Mouse (Mus musculus): ENCODE data around the gene Trim63.
"Not testable (repeated sequence)": the region's sequence is repeated elsewhere in the genome, so short reads cannot be mapped to it uniquely, and the experiment has no call there.

Gene Trim63

DNA sequence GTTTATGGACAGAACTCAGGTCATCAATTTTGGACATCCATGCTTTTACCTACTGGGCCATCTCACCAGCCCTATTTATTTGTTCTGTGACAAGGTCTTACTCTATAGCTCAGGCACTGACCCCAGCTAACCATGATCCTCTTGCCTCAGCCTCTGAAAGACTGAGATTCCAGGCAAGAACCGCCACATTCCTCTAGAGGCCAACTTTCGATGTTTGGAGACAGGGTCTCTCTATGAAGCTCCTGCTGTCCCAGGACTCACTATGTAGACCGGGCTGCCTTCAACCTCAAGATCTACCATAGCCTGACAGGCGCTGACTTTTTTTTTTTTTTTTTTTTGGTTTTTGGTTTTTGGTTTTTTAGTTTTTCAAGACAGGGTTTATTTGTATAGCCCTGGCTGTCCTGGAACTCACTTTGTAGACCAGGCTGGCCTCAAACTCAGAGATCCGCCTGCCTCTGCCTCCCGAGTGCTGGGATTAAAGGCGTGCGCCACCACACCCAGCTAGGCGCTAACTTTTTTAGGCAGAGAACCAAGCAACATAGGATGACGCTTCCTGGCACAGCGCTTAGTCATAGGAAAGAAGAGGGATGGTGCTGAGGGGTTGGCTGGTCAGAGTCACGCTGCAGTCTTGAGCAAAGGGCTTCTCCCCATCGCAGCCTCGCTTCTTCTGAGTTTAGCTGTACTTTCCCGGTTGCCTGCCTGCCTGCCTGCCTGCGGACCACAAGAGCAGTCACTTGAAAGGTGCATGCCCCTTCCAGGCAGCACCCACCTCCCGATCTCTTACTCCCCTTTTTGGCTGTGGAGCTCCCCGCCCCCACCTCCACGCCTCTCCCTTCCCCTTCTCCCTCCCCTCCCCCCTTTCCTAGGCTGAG, 16.1 kb upstream of the Trim63 start:
- no peak for DNase-seq (ENCODE audit: low spot score in 2 of 2)

DNA sequence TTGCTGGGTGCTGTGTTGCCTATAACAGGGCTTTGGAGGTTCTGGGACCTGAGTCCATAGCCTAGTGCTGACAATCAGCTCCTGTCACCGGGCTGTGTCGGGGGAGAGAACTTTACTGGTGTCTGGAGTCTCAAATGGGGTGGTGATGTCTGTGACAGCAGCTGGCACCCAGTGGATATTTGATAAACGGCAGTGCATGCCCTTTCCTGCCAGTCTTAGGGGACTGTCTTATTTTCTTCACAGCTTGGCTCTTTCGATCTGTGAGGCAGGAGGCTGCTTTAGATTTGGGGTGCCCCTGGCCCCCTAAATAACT, 15.5 kb upstream of the Trim63 start:
- DNase-seq (ENCODE audit: low spot score in 2 of 2): no peak

- DNase-seq (ENCODE audit: low spot score in 2 of 2): no peak
Observed at GRCm38 (mm10) chr4:134300316-134300715, 14.6 kb upstream of the Trim63 start.

GRCm38 (mm10) chr4:134302084-134302483, 12.8 kb upstream of the Trim63 start:
- no peak for DNase-seq (ENCODE audit: low spot score in 2 of 2)

DNA sequence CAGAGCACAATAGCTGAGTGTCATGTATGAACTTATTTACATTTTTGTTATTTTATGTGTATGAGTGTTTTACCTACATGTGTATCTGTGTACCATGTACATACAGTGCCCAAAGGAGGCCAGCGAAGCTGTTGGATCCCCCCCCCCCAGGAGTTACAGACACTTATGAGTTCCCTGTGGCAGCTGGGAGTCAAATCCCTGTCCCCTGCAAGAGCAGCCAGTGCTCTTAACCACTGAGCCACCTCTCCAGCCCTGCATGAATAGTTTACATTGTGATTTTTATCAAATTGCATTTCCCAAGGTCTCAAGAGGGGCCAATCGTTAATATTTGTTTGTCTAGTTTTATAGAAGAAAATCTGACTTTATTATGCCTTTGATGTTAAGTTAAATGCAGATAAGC, 8.0 kb upstream of the Trim63 start:
- DNase-seq (ENCODE audit: low spot score in 2 of 2): no peak

DNA sequence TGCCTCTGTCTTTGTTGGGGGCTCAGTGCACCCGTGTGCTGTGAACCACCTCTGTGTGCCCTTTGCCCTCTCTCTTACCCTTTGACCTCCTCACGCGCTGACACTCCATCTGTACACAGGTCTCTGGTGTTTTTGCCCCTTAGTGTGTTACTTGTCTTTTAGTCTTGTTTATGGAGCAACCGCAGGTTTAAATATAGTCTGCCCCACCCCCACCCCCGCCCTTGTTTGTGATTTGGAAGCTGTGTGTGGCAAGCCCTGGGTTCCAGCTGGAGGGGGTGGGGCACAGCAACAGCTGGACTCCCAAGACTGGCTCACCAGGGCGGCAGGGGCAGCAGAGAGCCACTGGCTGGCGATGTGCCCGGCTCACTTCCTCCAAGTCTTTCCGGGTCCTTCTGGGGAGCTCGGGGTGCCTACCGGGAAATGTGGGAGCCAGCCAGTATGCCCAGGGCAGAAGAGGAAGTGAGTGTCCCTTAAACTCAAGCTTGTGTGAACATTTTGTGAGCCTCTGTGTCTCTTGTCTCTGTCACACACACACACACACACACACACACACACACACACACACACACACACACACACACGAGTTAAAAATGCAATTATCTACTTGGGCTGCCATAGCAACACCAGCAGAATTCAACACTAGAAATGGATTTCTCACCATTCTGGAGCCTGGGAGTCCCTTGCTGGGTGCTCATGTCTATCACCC, 7.4 kb upstream of the Trim63 start:
- peak in 1 of 2 experiments; percentile 61 for DNase-seq (ENCODE audit: low spot score in 2 of 2)

GRCm38 (mm10) chr4:134310106-134310505, 4.8 kb upstream of the Trim63 start:
- DNase-seq (ENCODE audit: low spot score in 2 of 2): no peak

DNA sequence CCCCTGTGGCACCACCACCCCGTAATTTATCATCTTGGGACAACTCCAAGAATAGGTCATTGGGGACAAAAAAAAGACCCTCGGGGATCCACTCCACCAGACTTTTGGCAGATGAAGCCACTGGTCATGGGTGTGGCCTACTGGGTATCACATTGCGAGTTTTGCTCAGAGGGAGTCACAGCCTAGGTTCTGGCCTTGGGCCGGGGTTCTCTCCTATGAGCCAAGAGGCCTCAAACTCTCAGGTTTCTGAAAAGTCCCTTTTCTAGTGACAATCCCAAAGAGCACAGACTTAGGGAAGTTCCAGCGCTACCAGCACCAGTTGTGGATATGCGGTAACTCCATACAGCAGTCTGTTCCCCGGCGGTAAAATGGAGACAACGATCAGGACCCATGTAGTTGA, 4.3 kb upstream of the Trim63 start:
- DNase-seq (ENCODE audit: low spot score in 2 of 2): no peak

DNA sequence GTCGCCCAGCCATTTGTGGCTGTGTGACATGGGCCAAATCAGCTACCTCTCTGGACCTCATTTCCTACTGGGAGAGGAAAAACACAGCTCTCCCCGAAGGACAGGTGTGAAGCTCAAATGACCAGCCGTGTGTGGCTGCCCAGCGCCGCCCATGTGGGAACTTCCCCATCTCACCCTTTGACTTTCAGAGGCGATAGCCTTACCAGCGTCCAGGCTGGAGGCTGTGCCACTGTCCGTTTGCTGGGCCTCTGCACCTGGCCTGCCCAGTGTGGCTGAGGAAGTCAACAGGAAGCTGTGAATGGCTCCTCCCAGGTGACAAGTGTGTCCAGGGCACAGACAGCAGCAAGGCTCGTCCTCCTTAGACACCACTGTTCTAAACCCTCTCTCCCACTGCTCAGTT, 3.1 kb upstream of the Trim63 start:
- DNase-seq (ENCODE audit: low spot score in 2 of 2): no peak

GRCm38 (mm10) chr4:134312341-134312740, 2.6 kb upstream of the Trim63 start:
- DNase-seq (ENCODE audit: low spot score in 2 of 2): no peak

DNA sequence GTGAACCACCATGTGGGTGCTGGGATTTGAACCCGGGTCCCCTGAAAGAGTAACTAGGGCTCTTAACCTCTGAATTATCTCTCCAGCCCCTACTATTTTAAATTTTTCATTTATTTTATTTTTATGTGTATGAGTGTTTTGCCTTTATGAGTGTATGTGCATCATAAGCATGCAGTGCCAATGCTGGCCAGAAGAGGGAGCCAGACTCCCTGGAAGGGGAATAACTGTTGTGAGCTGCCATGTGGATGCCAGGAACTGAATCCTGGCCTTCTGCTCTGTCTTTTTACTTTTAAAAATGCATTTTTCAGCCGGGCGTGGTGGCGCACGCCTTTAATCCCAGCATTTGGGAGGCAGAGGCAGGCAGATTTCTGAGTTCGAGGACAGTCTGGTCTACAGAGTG, 2.0 kb upstream of the Trim63 start:
- DNase-seq (ENCODE audit: low spot score in 2 of 2): no peak

DNA sequence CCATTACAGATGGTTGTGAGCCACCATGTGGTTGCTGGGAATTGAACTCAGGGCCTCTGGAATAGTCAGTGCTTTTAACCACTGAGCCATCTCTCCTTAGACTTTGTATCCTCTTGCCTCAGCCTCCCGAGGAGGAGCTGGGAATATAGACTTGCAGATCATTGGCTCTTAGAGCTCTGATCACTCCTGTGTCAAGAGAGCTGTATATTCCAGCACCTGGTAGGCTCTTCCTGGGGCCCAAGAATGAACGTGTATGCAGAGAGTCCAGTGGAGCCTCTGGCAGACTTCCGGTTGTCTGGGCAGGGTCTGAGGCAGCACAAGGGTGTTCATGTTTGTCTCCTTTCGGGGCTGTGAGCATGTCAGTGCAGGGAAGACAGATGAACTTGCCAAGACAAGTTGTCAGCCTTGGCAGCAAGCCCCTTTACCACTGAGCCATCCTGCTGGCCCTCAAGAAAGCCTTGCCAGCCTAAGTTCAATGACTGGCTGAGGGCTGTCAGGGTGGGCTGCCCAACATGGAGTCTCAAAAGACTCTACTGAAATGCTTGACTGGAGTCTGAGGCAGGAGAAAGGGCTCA, 752 bp upstream of the Trim63 start:
- DNase-seq (ENCODE audit: low spot score in 2 of 2): no peak

DNA sequence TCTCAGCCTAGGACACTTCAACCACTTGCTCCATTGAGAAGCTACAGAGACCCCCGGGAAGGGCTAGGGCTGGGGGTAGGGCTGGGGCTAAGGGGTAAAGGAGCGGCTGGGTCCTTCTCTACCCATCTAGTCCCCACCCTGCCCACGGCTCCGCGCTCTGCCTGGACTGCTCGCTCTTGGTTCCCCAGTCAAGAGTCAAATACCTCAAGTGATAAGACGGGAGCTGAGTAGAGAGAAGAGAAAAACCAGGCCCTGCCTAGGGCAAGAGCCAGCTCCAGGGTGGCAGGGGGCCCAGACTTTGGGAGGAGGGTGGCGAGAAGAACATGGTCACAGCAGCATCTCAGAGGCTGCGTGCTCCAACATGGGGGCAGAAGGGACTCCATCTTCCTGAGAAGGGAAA, 550 bp downstream of the Trim63 start:
- DNase-seq (ENCODE audit: low spot score in 2 of 2): no peak

- no peak for DNase-seq (ENCODE audit: low spot score in 2 of 2)
Observed at GRCm38 (mm10) chr4:134316390-134316789, 1.5 kb downstream of the Trim63 start.

DNA sequence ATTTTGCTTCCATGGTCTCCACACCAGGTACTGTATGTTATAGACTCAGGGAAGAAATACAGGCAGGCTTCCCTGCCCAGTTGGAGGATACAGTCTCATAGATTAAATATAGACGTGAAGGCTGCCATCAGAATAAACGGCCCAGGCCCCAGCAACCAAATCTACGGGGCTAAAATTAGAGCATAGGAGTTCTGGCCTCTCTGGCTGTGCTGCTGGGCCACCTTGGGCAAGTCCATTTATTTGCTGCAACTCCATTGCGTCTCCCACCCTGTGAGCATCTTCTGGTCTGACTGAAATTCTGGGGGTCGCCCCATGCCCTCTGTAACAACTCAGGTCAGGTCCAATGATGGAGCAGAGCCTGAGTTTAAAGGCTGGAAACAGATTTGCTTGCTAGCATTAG, 4.2 kb downstream of the Trim63 start:
- DNase-seq (ENCODE audit: low spot score in 2 of 2): no peak

DNA sequence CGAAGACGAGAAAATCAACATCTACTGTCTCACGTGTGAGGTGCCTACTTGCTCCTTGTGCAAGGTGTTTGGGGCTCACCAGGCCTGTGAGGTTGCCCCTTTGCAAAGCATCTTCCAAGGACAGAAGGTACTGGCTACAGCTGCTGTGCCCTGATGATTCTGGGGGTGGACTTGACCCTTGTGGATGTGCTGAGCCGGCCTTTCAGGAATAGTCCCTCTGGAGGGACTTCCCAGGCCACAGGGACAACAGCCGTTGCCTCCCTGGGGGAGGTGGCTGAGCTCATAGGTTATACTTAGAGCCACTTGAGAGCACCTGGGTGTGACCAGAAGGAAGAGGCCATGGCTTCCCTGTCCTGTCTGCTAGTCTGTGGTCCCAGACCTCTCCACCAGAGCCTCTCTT, 4.8 kb downstream of the Trim63 start:
- no peak for DNase-seq (ENCODE audit: low spot score in 2 of 2)

GRCm38 (mm10) chr4:134321524-134321923, 6.6 kb downstream of the Trim63 start:
- no peak for DNase-seq (ENCODE audit: low spot score in 2 of 2)

DNA sequence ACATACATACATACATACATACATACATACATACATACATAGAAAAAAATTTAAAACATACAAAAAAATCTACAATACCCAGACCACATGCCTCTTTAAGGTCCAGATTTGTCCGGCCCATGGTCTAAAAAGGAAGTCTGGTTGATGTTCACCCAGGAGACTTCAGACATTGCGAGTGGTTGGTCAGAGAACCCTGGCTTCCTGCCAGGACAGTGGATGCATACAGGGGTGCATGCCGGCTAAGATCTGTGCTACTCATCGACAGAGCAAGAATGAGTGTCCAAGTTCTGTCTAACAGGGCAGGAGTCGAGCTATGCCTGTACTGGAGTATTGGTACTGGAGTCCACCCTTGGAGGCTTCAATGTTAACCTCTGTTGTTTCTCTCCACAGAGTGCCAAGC, 9.7 kb downstream of the Trim63 start:
- no peak for DNase-seq (ENCODE audit: low spot score in 2 of 2)

GRCm38 (mm10) chr4:134326859-134327530, 12.1 kb downstream of the Trim63 start:
- no peak for DNase-seq (ENCODE audit: low spot score in 2 of 2)

DNA sequence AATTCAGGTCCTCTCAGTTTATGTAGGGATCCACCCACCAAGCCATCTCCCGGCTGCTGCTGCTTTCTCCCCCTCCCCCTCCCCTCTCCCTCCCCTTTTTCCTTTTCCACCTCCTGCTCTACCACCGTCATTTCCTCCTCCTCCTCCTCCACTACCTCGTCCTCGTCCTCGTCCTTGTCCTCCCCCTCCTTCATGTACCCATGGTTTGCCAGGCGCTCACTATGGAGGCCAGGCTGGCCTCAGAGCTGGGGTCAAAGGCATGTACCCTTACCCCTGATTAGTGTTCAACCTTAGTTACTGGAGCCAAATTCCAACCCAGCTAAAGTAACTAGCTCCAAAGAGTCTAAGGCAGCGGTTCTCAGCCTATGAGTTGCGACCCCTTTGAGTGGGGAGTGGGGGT, 13.2 kb downstream of the Trim63 start:
- DNase-seq (ENCODE audit: low spot score in 2 of 2): no peak

GRCm38 (mm10) chr4:134328832-134329231, 13.9 kb downstream of the Trim63 start:
- no peak for DNase-seq (ENCODE audit: low spot score in 2 of 2)

- DNase-seq (ENCODE audit: low spot score in 2 of 2): no peak
Observed at GRCm38 (mm10) chr4:134330281-134330680, 15.4 kb downstream of the Trim63 start.

- not testable (repeated sequence) for DNase-seq (ENCODE audit: low spot score in 2 of 2)
Observed at GRCm38 (mm10) chr4:134341231-134341630, 26.3 kb downstream of the Trim63 start.

All from urinary bladder, postnatal 4 days (tissue).